9 mouse cellular contexts compared by ENCODE assay signal in the genomic region with DNA sequence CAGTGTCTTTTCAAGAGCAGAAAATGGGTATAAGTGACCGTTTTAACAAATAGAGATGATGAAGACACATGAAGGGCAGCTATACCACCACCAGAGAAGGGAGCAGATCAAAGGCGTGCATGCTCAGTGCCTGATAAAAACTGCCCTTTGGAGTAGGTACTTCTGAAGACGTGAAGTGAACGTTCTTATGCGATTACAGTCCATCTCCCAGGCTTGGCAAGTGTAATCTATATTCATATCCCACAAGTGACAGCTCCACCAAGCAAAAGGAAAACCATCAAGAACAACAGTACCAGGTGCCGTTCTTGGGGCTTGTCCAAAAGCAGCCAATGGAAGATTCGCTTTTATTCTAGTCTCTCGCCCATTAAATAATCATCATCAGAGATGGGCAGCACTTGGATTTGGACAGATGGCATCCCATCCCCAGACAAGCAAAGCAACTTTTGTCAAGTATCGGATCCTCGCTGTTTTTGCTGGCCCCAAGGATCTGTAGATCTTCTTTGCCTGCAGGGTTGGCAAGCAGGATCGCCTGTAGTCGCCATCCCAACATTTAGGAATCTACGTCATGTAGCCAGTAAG. TPM values are rescaled to one million over a fixed set of nuclear protein-coding genes. Genes with fewer than 3 reads are reported as not detected.
DNase-seq lines count a peak whose midpoint lies in the region; ATAC-seq and TF ChIP-seq lines count a peak whose summit lies in the region.
"Had no signal": no experiment of that assay in that cellular context is flagged by ENCODE, and none has a peak within 500 bp of the region (broad histone marks: within the 10 kb centered on the region; RNA-seq: fewer than 3 reads in every experiment).

No protein-coding gene starts in this region.

- peak overlapping the region; percentile 87 for H3K4me2 ChIP-seq in kidney, postnatal 0 days (ENCODE audit: low read length)
- peak overlapping the region; percentile 92 for H3K4me2 ChIP-seq in heart, embryonic 13.5 days
- H3K4me2 ChIP-seq in liver, embryonic 11.5 days = peak overlapping the region; percentile 90
- H3K4me2 ChIP-seq in stomach, embryonic 15.5 days = peak overlapping the region; percentile 87

- H3K36me3 ChIP-seq in kidney, postnatal 0 days (ENCODE audit: insufficient read depth, low read length) = no peaks in the 10 kb centered on the region
- H3K36me3 ChIP-seq in heart, embryonic 13.5 days = no peaks in the 10 kb centered on the region
- H3K36me3 ChIP-seq in liver, embryonic 11.5 days (ENCODE audit: control insufficient read depth, insufficient read depth, low read length) = no peaks in the 10 kb centered on the region
- no peaks in the 10 kb centered on the region for H3K36me3 ChIP-seq in stomach, embryonic 15.5 days

- no peak for TF ChIP-seq CTCF in kidney, postnatal 0 days (IDR thresholded peaks at IDR 0.05; ENCODE audit: low read depth)
- no peak for TF ChIP-seq CTCF in cerebellum, adult 2 months (IDR thresholded peaks at IDR 0.05; ENCODE audit: borderline replicate concordance, insufficient read depth, low read depth, low read length)

- H3K4me3 ChIP-seq in kidney, postnatal 0 days (replicated peaks; ENCODE audit: low read depth, low read length) = peak overlapping the region; percentile 81
- peak overlapping the region; percentile 78 for H3K4me3 ChIP-seq in cerebellum, adult 2 months (replicated peaks; ENCODE audit: insufficient read depth, low read depth, low read length)
- H3K4me3 ChIP-seq in heart, embryonic 13.5 days = peak overlapping the region; percentile 94
- H3K4me3 ChIP-seq in liver, embryonic 11.5 days (ENCODE audit: low read depth, low read length) = peak overlapping the region; percentile 87
- peak overlapping the region; percentile 88 for H3K4me3 ChIP-seq in stomach, embryonic 15.5 days (replicated peaks)

- 65% methylated on average over 13 of the region's 13 CpGs for WGBS in kidney, postnatal 0 days
- 2% methylated on average over 13 of the region's 13 CpGs for WGBS in cerebellum, adult 2 months
- 52% methylated on average over 13 of the region's 13 CpGs for WGBS in heart, embryonic 13.5 days
- WGBS in liver, embryonic 11.5 days = 73% methylated on average over 13 of the region's 13 CpGs
- 49% methylated on average over 13 of the region's 13 CpGs for WGBS in stomach, embryonic 15.5 days

- H3K27me3 ChIP-seq in kidney, postnatal 0 days (ENCODE audit: insufficient read depth, low read length) = no peaks in the 10 kb centered on the region
- H3K27me3 ChIP-seq in cerebellum, adult 2 months (ENCODE audit: control insufficient read depth, insufficient read depth, low read length) = no peaks in the 10 kb centered on the region
- H3K27me3 ChIP-seq in heart, embryonic 13.5 days (replicated peaks) = no peaks in the 10 kb centered on the region
- H3K27me3 ChIP-seq in liver, embryonic 11.5 days (replicated peaks; ENCODE audit: control insufficient read depth, insufficient read depth, low read length) = peaks cover 2% of the 10 kb centered on the region; the same call in 1 of the 2 replicates
- no peaks in the 10 kb centered on the region for H3K27me3 ChIP-seq in stomach, embryonic 15.5 days (replicated peaks)

- no peak for TF ChIP-seq POLR2A in cerebellum, adult 2 months (IDR thresholded peaks at IDR 0.05; ENCODE audit: borderline replicate concordance, insufficient read depth, low read length)

- peaks cover 24% of the 10 kb centered on the region for H3K4me1 ChIP-seq in kidney, postnatal 0 days (replicated peaks; ENCODE audit: insufficient read depth, low read length)
- H3K4me1 ChIP-seq in cerebellum, adult 2 months (ENCODE audit: control insufficient read depth, insufficient read depth, low read length) = peaks cover 2% of the 10 kb centered on the region
- H3K4me1 ChIP-seq in heart, embryonic 13.5 days = peaks cover 46% of the 10 kb centered on the region
- H3K4me1 ChIP-seq in liver, embryonic 11.5 days (replicated peaks; ENCODE audit: control insufficient read depth, insufficient read depth, low read length) = peaks cover 8% of the 10 kb centered on the region
- peaks cover 19% of the 10 kb centered on the region for H3K4me1 ChIP-seq in stomach, embryonic 15.5 days

- no peaks in the 10 kb centered on the region for H3K9me3 ChIP-seq in kidney, postnatal 0 days (replicated peaks; ENCODE audit: low read length)
- no peaks in the 10 kb centered on the region for H3K9me3 ChIP-seq in heart, embryonic 13.5 days
- H3K9me3 ChIP-seq in liver, embryonic 11.5 days (ENCODE audit: control insufficient read depth, low read length) = no peaks in the 10 kb centered on the region
- no peaks in the 10 kb centered on the region for H3K9me3 ChIP-seq in stomach, embryonic 15.5 days

- DNase-seq in kidney, postnatal 0 days (ENCODE audit: low spot score) = no peak
- no peak for DNase-seq in kidney, postnatal 36 days
- peak; percentile 75 to 76 for DNase-seq in cerebellum, adult 2 months
- no peak for DNase-seq in liver, embryonic 11.5 days (ENCODE audit: low spot score)
- no peak for DNase-seq in adipocyte (ENCODE audit: low spot score)

- 0 out of 2 replicates have a peak overlapping the region, but pooled peaks have one; percentile 91 for H3K9ac ChIP-seq in kidney, postnatal 0 days (ENCODE audit: low read depth, low read length)
- H3K9ac ChIP-seq in heart, embryonic 13.5 days = peak overlapping the region; percentile 97
- H3K9ac ChIP-seq in liver, embryonic 11.5 days (ENCODE audit: low read depth, low read length) = no peak overlapping the region; the same call in 1 of the 2 replicates
- H3K9ac ChIP-seq in stomach, embryonic 15.5 days = no peak overlapping the region

- ATAC-seq in kidney, postnatal 0 days (replicated peaks; ENCODE audit: low FRiP score, low read depth) = no peak
- ATAC-seq in heart, embryonic 13.5 days (ENCODE audit: extremely low read depth, insufficient number of reproducible peaks, low FRiP score, low TSS enrichment) = no peak
- no peak for ATAC-seq in liver, embryonic 11.5 days (replicated peaks; ENCODE audit: low FRiP score)
- no peak for ATAC-seq in stomach, embryonic 15.5 days (ENCODE audit: insufficient read depth, low FRiP score, low read depth)
- ATAC-seq in megakaryocyte-erythroid progenitor cell, adult 5-6 weeks (replicated peaks; ENCODE audit: low FRiP score, low TSS enrichment, poor library complexity, severe bottlenecking) = no peak

- no peak overlapping the region for H3K27ac ChIP-seq in kidney, postnatal 0 days
- peak overlapping the region; percentile 42 for H3K27ac ChIP-seq in cerebellum, adult 2 months (ENCODE audit: insufficient read depth, low read length)
- H3K27ac ChIP-seq in heart, embryonic 13.5 days (replicated peaks) = no peak overlapping the region
- H3K27ac ChIP-seq in liver, embryonic 11.5 days (ENCODE audit: low read depth, low read length) = no peak overlapping the region
- no peak overlapping the region for H3K27ac ChIP-seq in stomach, embryonic 15.5 days

RNA-seq across cellular contexts. Expression of a gene that starts 1.1 kb away (rescaled TPM):
- polyA plus RNA-seq in kidney, postnatal 0 days (2015; fragmentation: Nextera tagmentation; extraction: Ambion mirVana) = 3.7 and 4.4 TPM in 2 replicates
- polyA plus RNA-seq in cerebellum, adult 2 months (2012; rRNA removed) = 29.3 and 30.5 TPM in 2 replicates
- polyA plus RNA-seq in heart, embryonic 13.5 days (2015; fragmentation: Nextera tagmentation; extraction: Ambion mirVana) = 4.1 and 4.6 TPM in 2 replicates
- polyA plus RNA-seq in liver, embryonic 11.5 days (2014; fragmentation: Nextera tagmentation; extraction: Ambion mirVana) = 2.7 and 3.1 TPM in 2 replicates
- 5.4 and 5.6 TPM in 2 replicates for polyA plus RNA-seq in stomach, embryonic 15.5 days (2015; fragmentation: Nextera tagmentation; extraction: Ambion mirVana)
- 5.4 and 8.1 TPM in 2 replicates for total RNA-seq in megakaryocyte-erythroid progenitor cell, adult 5-6 weeks (2014; fragmentation: Nextera tagmentation)
- total RNA-seq in megakaryocyte-erythroid progenitor cell, adult 5-6 weeks (2017) = 8.3 and 11.2 TPM in 2 replicates

RNA-seq across cellular contexts. Expression of a gene that starts 51.3 kb away (rescaled TPM):
- not detected in 2 replicates for polyA plus RNA-seq in kidney, postnatal 0 days (2015; fragmentation: Nextera tagmentation; extraction: Ambion mirVana)
- polyA plus RNA-seq in cerebellum, adult 2 months (2012; rRNA removed) = not detected in 2 replicates
- polyA plus RNA-seq in heart, embryonic 13.5 days (2015; fragmentation: Nextera tagmentation; extraction: Ambion mirVana) = not detected in 2 replicates
- not detected in 2 replicates for polyA plus RNA-seq in liver, embryonic 11.5 days (2014; fragmentation: Nextera tagmentation; extraction: Ambion mirVana)
- not detected in 2 replicates for polyA plus RNA-seq in stomach, embryonic 15.5 days (2015; fragmentation: Nextera tagmentation; extraction: Ambion mirVana)
- total RNA-seq in megakaryocyte-erythroid progenitor cell, adult 5-6 weeks (2014; fragmentation: Nextera tagmentation) = not detected in 2 replicates
- total RNA-seq in megakaryocyte-erythroid progenitor cell, adult 5-6 weeks (2017) = not detected in 2 replicates
- total RNA-seq: MEL had no signal

Comparison
In these comparisons a context has a peak if more than half of its experiments do, and no peak if none do; other contexts are left out.
1. DNase-seq: peak in cerebellum, adult 2 months (2 of 2); none in kidney, postnatal 0 days (single experiment), kidney, postnatal 36 days (0 of 2), liver, embryonic 11.5 days (single experiment) and adipocyte (single experiment).
2. H3K9ac ChIP-seq: peak in kidney, postnatal 0 days (single experiment) and heart, embryonic 13.5 days (single experiment); none in liver, embryonic 11.5 days (single experiment) and stomach, embryonic 15.5 days (single experiment).
3. Peak in every context shown above with its lines, with median percentiles within 50 percentile points of each other: H3K4me2 ChIP-seq and H3K4me3 ChIP-seq.